Mouse (Mus musculus): Measurements from ENCODE around the gene Gm47985. TPM values are rescaled to one million over a fixed set of nuclear protein-coding genes. Genes with fewer than 3 reads are reported as not detected.

Gene Gm47985
- polyA plus RNA-seq, 1 experiment = 0.20 TPM

DNA sequence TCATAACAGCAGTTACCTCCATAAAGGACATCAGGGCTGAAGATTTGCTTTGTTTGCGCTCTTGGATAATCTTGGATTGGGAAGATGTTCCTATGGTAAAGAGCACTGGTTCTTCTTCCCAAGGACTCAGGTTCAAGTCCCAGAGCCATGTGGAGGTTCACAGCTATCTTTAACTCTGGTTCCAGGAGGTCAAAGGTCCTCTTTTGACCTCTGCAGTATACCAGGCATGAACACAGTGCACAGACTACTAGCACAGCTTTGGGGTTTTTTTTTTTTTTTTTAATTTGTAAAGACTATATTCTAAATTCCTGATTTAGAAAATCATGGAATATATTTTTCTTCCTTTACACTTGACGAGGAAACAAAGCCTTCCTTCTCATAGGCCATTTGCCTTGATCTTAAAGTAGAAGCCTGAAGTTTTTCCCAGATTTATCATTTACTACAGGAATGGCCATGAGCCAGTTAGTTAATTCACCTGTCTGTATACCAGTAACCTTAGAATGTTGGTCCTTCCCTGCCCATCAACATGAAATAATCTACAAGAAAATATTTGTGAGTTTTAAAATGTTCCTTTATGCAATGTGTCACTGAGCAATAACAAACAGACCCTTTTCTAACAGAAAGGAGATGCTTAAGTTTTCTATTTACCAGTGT, 23.4 kb upstream of the Gm47985 start:
- H3K4me3 ChIP-seq (ENCODE audit: extremely low read depth, insufficient read depth, insufficient read length) = no peak overlapping the region
- no peaks in the 10 kb centered on the region for H3K4me1 ChIP-seq (ENCODE audit: control insufficient read depth, insufficient read depth, insufficient read length)
- H3K27ac ChIP-seq (ENCODE audit: insufficient read depth, low read length) = no peak overlapping the region
- 95% methylated on average over 2 of the region's 2 CpGs for WGBS
- DNase-seq (ENCODE audit: low read depth in 1 of 2, low spot score in 2 of 2) = no peak
- no peaks in the 10 kb centered on the region for H3K27me3 ChIP-seq (ENCODE audit: control insufficient read depth, insufficient read depth, low read length)
- no peaks in the 10 kb centered on the region for H3K36me3 ChIP-seq (ENCODE audit: control insufficient read depth, insufficient read depth, low read length)
- TF ChIP-seq POLR2A (IDR thresholded peaks at IDR 0.05; ENCODE audit: low read depth, low read length) (no peak), CTCF (IDR thresholded peaks at IDR 0.05; ENCODE audit: extremely low read depth, insufficient read depth, insufficient read length, insufficient replicate concordance) (no peak)

DNA sequence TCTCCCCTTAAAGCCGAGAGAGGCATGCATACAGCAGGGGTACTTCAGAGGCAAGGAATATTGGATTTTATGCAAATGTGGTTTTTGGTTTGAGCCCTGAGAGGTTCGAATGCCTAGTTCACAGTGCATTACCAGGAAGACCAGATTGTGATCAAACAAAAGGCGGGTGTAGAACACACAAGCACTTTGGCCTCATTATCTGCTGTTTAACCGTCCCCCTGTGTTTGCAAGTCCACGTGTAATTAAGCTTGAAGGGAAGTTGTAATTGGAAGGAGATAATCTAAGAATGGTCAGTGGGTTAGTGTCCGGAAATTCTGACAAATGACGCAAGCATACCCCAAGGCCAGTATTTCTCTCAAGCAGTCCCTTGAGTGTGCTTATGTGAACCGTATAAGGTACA, 16.3 kb upstream of the Gm47985 start:
- 76% methylated on average over 8 of the region's 8 CpGs for WGBS
- DNase-seq (ENCODE audit: low read depth in 1 of 2, low spot score in 2 of 2) = no peak
- no peak for TF ChIP-seq CTCF (IDR thresholded peaks at IDR 0.05; ENCODE audit: extremely low read depth, insufficient read depth, insufficient read length, insufficient replicate concordance)
- no peak for TF ChIP-seq POLR2A (IDR thresholded peaks at IDR 0.05; ENCODE audit: low read depth, low read length)
- Histone ChIP-seq H3K36me3 (ENCODE audit: control insufficient read depth, insufficient read depth, low read length) (no peaks in the 10 kb centered on the region), H3K4me3 (ENCODE audit: extremely low read depth, insufficient read depth, insufficient read length) (no peak overlapping the region), H3K4me1 (ENCODE audit: control insufficient read depth, insufficient read depth, insufficient read length) (no peaks in the 10 kb centered on the region), H3K27ac (ENCODE audit: insufficient read depth, low read length) (no peak overlapping the region), H3K27me3 (ENCODE audit: control insufficient read depth, insufficient read depth, low read length) (no peaks in the 10 kb centered on the region)

DNA sequence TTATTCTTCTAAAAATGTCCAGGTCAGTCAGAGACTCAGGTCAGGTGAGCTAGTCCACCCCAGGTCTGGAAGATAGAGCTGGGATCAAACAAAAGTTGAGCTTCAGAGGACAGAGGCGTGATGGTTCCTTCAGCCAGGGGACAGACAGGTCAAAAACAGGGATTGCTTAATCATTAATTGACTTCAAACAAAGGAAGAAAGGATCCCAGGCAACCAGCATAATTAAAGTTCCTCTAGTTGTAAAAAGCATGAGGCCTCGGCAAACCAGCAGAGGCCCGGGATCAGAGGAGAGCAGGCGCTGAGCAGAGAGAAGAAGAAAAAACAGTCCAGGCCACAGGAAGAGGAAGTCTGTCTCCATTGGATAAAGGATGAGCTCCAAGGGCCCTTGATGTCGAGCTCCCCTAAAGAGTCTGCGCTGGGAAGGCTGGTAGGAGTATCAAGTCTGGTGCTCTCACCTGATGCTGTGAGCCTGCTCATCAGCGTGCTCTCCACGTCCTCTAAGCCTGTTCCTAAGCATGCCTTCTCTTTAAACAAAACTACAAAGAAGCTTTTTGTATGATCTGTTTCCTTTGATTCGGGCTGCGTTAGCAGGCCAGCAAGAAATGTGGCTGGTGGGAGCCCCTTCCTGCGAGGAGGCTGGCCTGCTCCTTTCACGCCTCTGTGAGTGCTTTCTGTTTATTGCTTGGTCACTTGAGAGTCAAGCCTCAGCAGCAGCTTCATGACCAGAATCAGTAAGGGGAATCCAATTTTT, 14.9 kb upstream of the Gm47985 start:
- no peak overlapping the region for H3K27ac ChIP-seq (ENCODE audit: insufficient read depth, low read length)
- TF ChIP-seq CTCF (IDR thresholded peaks at IDR 0.05; ENCODE audit: extremely low read depth, insufficient read depth, insufficient read length, insufficient replicate concordance) (no peak), POLR2A (IDR thresholded peaks at IDR 0.05; ENCODE audit: low read depth, low read length) (no peak)
- WGBS = 58% methylated on average over 12 of the region's 12 CpGs
- no peak overlapping the region for H3K4me3 ChIP-seq (ENCODE audit: extremely low read depth, insufficient read depth, insufficient read length)
- H3K27me3 ChIP-seq (ENCODE audit: control insufficient read depth, insufficient read depth, low read length) = no peaks in the 10 kb centered on the region
- no peak for DNase-seq (ENCODE audit: low read depth in 1 of 2, low spot score in 2 of 2)
- no peaks in the 10 kb centered on the region for H3K36me3 ChIP-seq (ENCODE audit: control insufficient read depth, insufficient read depth, low read length)
- H3K4me1 ChIP-seq (ENCODE audit: control insufficient read depth, insufficient read depth, insufficient read length) = no peaks in the 10 kb centered on the region

DNA sequence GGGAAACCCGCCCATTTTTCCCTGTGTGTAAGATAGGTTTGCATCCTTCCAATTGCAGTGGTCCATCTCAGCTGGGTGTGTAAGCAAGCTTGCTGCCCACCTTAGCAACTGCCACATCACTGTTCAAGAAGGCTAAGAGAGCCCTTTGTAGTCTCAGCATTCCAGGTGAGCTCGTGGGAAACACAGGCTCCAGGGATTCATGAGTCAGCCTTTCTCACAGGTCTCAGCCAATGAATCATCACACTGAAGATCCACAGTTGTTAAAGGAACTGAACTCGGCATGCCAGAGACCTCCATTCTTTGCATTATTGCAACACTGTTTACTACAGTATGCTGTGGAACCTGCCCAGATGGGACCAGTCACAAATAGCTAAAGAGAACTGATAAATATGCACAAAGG, 13.7 kb upstream of the Gm47985 start:
- Histone ChIP-seq H3K4me3 (ENCODE audit: extremely low read depth, insufficient read depth, insufficient read length) (no peak overlapping the region), H3K27ac (ENCODE audit: insufficient read depth, low read length) (no peak overlapping the region), H3K36me3 (ENCODE audit: control insufficient read depth, insufficient read depth, low read length) (no peaks in the 10 kb centered on the region), H3K27me3 (ENCODE audit: control insufficient read depth, insufficient read depth, low read length) (no peaks in the 10 kb centered on the region), H3K4me1 (ENCODE audit: control insufficient read depth, insufficient read depth, insufficient read length) (no peaks in the 10 kb centered on the region)
- no peak for DNase-seq (ENCODE audit: low read depth in 1 of 2, low spot score in 2 of 2)
- no peak for TF ChIP-seq POLR2A (IDR thresholded peaks at IDR 0.05; ENCODE audit: low read depth, low read length)
- TF ChIP-seq CTCF (IDR thresholded peaks at IDR 0.05; ENCODE audit: extremely low read depth, insufficient read depth, insufficient read length, insufficient replicate concordance) = no peak
- WGBS = 84% methylated on average over 3 of the region's 3 CpGs

DNA sequence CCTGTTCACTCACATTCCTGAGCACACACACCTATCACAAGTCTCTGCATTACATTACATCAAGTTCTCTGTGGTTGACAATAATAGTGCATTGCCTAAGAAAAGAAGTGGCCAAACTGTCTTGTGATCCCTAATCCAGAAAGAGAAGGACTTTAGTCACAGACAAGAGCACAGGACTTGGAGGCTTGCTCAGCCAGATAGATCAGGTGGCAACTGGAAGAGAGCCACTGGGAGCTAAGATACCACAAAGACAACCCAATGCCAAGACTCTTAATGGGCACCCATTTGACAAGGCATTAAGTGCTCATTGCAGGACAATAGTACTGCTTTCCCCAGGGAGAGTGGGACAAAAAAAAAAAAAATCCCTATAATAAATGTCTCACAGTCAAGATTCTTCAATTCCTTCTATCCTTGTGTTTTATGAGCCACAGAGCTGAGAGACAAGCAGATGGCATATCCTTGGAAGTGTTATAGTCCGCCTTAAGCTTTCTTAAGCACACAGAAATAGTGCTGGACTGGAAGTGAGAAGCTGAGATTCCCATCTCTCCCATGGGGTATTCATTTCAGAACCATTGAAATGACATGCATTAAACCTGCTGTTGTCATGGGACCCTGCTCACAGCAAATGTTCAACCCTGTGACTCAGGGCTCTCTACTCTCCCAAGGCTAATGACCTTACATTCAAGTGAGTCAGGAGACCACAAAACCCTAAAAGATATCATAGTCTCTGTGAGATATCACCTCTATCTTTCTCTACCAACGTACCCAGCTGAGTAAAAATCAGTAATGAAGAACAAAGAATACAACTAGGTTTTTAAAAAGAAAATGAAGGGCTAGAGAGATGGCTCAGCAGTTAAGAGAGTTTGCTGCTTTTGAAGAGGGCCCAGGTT, 10.5 kb upstream of the Gm47985 start:
- H3K4me3 ChIP-seq (ENCODE audit: extremely low read depth, insufficient read depth, insufficient read length) = no peak overlapping the region
- WGBS = 86% methylated on average over 2 of the region's 2 CpGs
- no peaks in the 10 kb centered on the region for H3K4me1 ChIP-seq (ENCODE audit: control insufficient read depth, insufficient read depth, insufficient read length)
- H3K27me3 ChIP-seq (ENCODE audit: control insufficient read depth, insufficient read depth, low read length) = no peaks in the 10 kb centered on the region
- no peak overlapping the region for H3K27ac ChIP-seq (ENCODE audit: insufficient read depth, low read length)
- no peak for DNase-seq (ENCODE audit: low read depth in 1 of 2, low spot score in 2 of 2)
- TF ChIP-seq POLR2A (IDR thresholded peaks at IDR 0.05; ENCODE audit: low read depth, low read length) (no peak), CTCF (IDR thresholded peaks at IDR 0.05; ENCODE audit: extremely low read depth, insufficient read depth, insufficient read length, insufficient replicate concordance) (no peak)
- H3K36me3 ChIP-seq (ENCODE audit: control insufficient read depth, insufficient read depth, low read length) = no peaks in the 10 kb centered on the region

DNA sequence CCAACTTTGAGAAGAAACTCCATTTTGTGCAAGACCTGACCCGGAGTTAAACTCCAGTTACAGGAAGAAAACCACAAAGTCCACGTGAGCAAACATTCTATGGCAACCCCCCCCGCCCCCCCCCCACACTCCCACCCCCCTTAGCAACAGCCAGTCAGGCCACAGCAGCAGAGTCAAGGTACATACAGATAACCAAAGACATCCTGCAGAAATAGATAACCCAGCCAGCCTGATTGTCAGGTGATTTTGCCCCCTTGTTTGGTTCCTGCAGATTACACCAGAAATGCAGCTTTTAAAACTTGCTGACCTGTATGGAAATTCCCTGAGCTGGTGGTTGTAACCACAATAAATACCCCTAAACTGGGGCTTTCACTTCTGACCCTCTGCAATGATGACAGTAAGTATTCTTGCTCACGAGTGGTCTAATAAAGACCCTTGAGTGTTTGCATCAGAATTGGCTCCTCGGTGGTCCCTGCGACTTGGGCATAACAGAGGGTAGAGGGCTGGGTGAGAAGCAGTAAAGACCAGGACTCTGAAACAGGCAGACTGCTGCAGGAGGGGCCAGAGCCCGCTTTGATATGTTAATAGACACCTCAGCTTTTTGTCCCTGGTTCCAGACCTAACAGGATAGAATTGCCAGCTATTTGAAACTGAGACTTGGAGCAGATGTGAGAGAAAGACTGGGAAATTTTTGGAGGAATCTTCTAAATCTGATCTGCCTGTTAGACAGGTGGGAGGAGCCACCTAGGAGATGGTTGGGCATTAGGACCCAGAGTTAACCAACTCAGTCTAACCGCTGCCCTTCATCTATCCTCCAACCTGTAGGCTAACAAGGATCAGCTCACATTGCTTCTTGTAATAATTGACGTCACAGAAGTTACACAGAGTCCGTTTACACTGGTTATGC, 5.1 kb upstream of the Gm47985 start:
- no peaks in the 10 kb centered on the region for H3K4me1 ChIP-seq (ENCODE audit: control insufficient read depth, insufficient read depth, insufficient read length)
- DNase-seq (ENCODE audit: low read depth in 1 of 2, low spot score in 2 of 2) = peak; percentile 11 to 37

More for the DNA sequence above, 5.1 kb upstream of the Gm47985 start:
- WGBS = 30% methylated on average over 10 of the region's 10 CpGs
- Histone ChIP-seq H3K27me3 (ENCODE audit: control insufficient read depth, insufficient read depth, low read length) (no peaks in the 10 kb centered on the region), H3K36me3 (ENCODE audit: control insufficient read depth, insufficient read depth, low read length) (no peaks in the 10 kb centered on the region), H3K4me3 (ENCODE audit: extremely low read depth, insufficient read depth, insufficient read length) (peak overlapping the region; percentile 11), H3K27ac (ENCODE audit: insufficient read depth, low read length) (0 out of 2 replicates have a peak overlapping the region, but pooled peaks have one; percentile 1)
- no peak for TF ChIP-seq POLR2A (IDR thresholded peaks at IDR 0.05; ENCODE audit: low read depth, low read length)
- TF ChIP-seq CTCF (IDR thresholded peaks at IDR 0.05; ENCODE audit: extremely low read depth, insufficient read depth, insufficient read length, insufficient replicate concordance) = no peak

Measured in spleen, adult 2 months (tissue).